Mouse (Mus musculus) ES-E14 (cell line): ENCODE measurements around the gene Hspe1. TPM values are rescaled to one million over a fixed set of nuclear protein-coding genes. Genes with fewer than 3 reads are reported as not detected.

Experiments
- DNase-seq: peaks from one replicate; pipeline ENCODE4 v3.0.0-alpha.2; 2013; ENCODE audit warnings: low read depth, low spot score
- H3K27ac ChIP-seq: 2 replicates; pipeline ENCODE4 v1.5.1; 2012; ENCODE audit warnings: low read depth, mild to moderate bottlenecking, low read length, moderate library complexity, mixed read lengths; ENCODE audit not compliant: poor library complexity, insufficient read depth, severe bottlenecking
- H3K36me3 ChIP-seq: 2 replicates; pipeline ENCODE4 v1.6.1; 2012; ENCODE audit warnings: mild to moderate bottlenecking, low read length, moderate library complexity, mixed read lengths; ENCODE audit not compliant: control insufficient read depth, poor library complexity, insufficient read depth, severe bottlenecking
- H3K4me1 ChIP-seq, 2 experiments: fragments of 150-350 bp in 1 of 2; sonication (generic) in 1 of 2; 2 replicates each; pipeline ENCODE4 v1.6.1; 2012; ENCODE audit warnings: low read length in 2 of 2, mild to moderate bottlenecking in 1 of 2, mixed read lengths in 1 of 2; ENCODE audit not compliant: control insufficient read depth in 2 of 2, insufficient read depth in 2 of 2, poor library complexity in 1 of 2
- H3K4me3 ChIP-seq, 2 experiments: fragments of 150-350 bp in 1 of 2; sonication (generic) in 1 of 2; 2 replicates each; pipeline ENCODE4 v1.5.1; 2012; ENCODE audit warnings: low read length in 2 of 2, low read depth in 1 of 2, mild to moderate bottlenecking in 1 of 2, mixed read lengths in 1 of 2; ENCODE audit not compliant: insufficient read depth in 1 of 2, poor library complexity in 1 of 2, severe bottlenecking in 1 of 2
- H3K9ac ChIP-seq: 2 replicates; pipeline ENCODE4 v1.6.1; 2012; ENCODE audit warnings: low read depth, mild to moderate bottlenecking, low read length, mixed read lengths; ENCODE audit not compliant: poor library complexity, insufficient read depth, severe bottlenecking
- H3K9me3 ChIP-seq: fragments of 150-350 bp; sonication (generic); 2 replicates; pipeline ENCODE4 v1.6.1; 2012; ENCODE audit warnings: low read depth, mild to moderate bottlenecking, low read length; ENCODE audit not compliant: control insufficient read depth, insufficient read depth
- CHD2 ChIP-seq: IDR thresholded peaks from 2 replicates; pipeline ENCODE4 v1.6.1; 2014; ENCODE audit warnings: mild to moderate bottlenecking, low read depth, low read length, inconsistent platforms
- HCFC1 ChIP-seq: IDR thresholded peaks from 2 replicates; pipeline ENCODE4 v1.6.1; 2012; ENCODE audit warnings: low read length, inconsistent platforms, borderline replicate concordance; ENCODE audit not compliant: insufficient read depth
- MAFK ChIP-seq: IDR thresholded peaks from 2 replicates; pipeline ENCODE4 v1.6.1; 2014; ENCODE audit warnings: mild to moderate bottlenecking, low read depth, low read length, inconsistent platforms; ENCODE audit not compliant: insufficient read depth
- ZC3H11A ChIP-seq: IDR thresholded peaks from 2 replicates; pipeline ENCODE4 v1.6.1; 2012; ENCODE audit warnings: low read depth, mild to moderate bottlenecking, inconsistent platforms, low read length, borderline replicate concordance
- ZNF384 ChIP-seq: IDR thresholded peaks from 2 replicates; pipeline ENCODE4 v1.6.1; 2012; ENCODE audit warnings: low read depth, low read length, inconsistent platforms
- in situ Hi-C, 2 experiments: fragments of 600-800 bp; cut with MboI; formaldehyde crosslinking; loops; one replicate each; pipeline ENCODE4 v1.15.1; 2025; ENCODE audit warnings: low sequenced_read_pairs in 2 of 2, inconsistent platforms in 1 of 2; ENCODE audit not compliant: unreplicated experiment in 2 of 2
- total RNA-seq: library from RNA; depleted of rRNA; stranded (reverse); fragments of 300-350 nt; gene quantifications from 2 replicates; pipeline ENCODE4 v1.2.3, GENCODE M21; 2012

Hspe1 gene
- total RNA-seq, 1 experiment: 697 TPM

DNA sequence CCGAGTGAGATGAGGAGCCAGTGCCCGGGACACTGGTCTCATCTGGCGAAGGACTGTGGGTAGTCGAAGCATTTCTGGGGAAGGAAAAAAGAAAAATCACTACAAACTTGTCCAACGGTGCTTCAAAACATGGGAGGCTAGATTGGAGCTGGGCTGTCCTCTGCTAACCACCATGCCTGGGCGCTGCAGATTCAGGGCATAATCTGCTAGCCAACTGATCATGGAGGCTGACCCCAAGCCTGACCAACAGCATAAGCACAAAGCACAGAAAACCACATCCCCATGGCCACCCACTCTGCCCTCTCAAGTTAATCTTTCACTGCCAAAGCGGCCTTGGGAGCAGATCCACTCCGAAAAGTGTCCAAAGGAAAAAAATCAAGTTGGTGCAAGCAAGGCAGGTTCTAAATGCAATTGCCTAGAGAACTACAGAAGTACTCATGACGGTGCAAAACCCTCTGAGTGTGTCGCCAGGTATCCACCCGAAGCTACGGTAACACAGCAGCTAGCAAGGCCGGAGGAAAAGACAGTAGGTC is 998 bp upstream of the Hspe1 start:
- H3K9me3 ChIP-seq: no peaks in the 10 kb centered on the region
- H3K9ac ChIP-seq: peak overlapping the region; percentile 99
- H3K27ac ChIP-seq: peak overlapping the region; percentile 96
- peak overlapping the region; percentile 96 to 99 for H3K4me3 ChIP-seq
- peaks cover 33% of the 10 kb centered on the region for H3K36me3 ChIP-seq
- H3K4me1 ChIP-seq: peaks cover 0 to 2% of the 10 kb centered on the region in 2 experiments; a peak in 2 of 4 replicates
- no peak for DNase-seq
- in situ Hi-C loops: no loop called here
- TF ChIP-seq CHD2: no peak
- no peak for TF ChIP-seq HCFC1
- no peak for TF ChIP-seq ZC3H11A

DNA sequence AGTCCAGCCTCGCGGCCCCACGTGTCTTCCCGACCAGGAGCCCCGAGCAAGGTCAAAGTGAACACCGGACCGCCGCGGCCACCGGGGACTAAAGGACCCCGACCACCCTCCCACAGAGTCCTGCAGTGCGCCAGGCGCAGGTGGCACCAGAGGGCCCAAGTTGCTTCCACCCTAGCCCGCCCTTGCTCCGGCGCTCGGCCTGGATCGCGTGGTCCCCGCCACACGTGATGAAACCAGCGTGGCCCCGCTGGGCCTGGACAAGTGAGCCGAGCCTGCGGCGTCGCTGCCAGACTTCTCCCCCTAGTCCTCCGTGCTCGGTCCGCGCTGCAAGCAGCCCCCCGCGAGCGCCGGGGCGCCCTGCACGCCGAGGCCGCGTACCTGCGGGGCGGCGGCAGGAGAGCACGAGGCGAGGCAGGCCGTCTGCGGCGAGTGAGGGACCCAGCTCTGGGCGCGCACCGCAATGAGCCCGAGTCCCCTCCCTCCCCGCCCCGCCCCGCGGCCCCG is 479 bp upstream of the Hspe1 start:
- peaks cover 30% of the 10 kb centered on the region for H3K36me3 ChIP-seq
- peak overlapping the region; percentile 96 for H3K27ac ChIP-seq
- H3K4me1 ChIP-seq: peaks cover 0 to 2% of the 10 kb centered on the region in 2 experiments; a peak in 2 of 4 replicates
- in situ Hi-C loops: no loop called here
- DNase-seq: no peak
- TF ChIP-seq ZNF384 (no peak), MAFK (no peak), ZC3H11A (no peak), CHD2 (no peak), HCFC1 (no peak)
- no peaks in the 10 kb centered on the region for H3K9me3 ChIP-seq
- peak overlapping the region; percentile 99 for H3K9ac ChIP-seq
- H3K4me3 ChIP-seq: peak overlapping the region; percentile 96 to 99

DNA sequence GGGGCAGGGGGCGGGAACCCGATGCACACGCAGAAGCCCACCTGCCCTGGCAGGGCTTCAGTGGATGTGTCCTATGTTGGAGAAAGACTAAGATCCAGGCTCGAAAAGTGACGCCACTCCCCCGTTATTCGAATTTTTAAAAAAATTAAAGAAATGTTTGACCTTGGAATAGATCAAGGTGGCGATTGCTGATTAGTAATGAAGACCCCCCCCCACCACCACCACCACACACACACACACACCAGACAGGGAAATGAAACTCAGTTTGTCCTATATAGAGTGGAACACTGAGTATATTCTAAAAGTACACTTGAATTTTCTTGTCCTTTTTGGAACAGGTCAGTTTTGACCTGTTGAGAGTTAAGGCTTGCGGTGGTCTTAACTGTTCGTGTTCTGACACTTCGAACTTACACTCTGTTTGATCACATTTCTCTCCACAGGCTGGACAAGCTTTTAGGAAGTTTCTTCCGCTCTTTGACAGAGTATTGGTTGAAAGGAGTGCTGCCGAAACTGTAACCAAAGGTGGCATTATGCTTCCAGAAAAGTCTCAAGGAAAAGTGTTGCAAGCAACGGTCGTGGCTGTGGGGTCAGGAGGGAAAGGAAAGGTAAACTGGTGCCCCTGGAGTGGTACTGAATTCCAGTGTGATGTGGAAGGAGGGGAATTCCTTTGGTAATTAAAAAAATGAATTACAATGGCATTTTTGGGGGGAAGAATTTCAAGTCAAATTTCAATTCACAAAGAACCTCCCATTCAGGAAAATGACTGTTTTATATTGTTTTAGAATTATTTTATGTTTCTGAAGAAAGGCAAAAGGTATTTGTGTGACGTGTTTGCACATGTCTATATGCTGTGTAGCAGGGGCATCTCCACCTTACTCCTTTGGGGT is 922 bp downstream of the Hspe1 start:
- Histone ChIP-seq H3K27ac (peak overlapping the region; percentile 96), H3K36me3 (peaks cover 22% of the 10 kb centered on the region), H3K4me3 (peak overlapping the region; percentile 96 to 99), H3K9ac (peak overlapping the region; percentile 99), H3K9me3 (no peaks in the 10 kb centered on the region), H3K4me1 (peaks cover 2% of the 10 kb centered on the region in 2 experiments; a peak in 2 of 4 replicates)
- in situ Hi-C loops: no loop called here
- no peak for TF ChIP-seq CHD2
- no peak for TF ChIP-seq ZNF384
- no peak for TF ChIP-seq ZC3H11A
- TF ChIP-seq MAFK: no peak
- no peak for TF ChIP-seq HCFC1
- DNase-seq: no peak

DNA sequence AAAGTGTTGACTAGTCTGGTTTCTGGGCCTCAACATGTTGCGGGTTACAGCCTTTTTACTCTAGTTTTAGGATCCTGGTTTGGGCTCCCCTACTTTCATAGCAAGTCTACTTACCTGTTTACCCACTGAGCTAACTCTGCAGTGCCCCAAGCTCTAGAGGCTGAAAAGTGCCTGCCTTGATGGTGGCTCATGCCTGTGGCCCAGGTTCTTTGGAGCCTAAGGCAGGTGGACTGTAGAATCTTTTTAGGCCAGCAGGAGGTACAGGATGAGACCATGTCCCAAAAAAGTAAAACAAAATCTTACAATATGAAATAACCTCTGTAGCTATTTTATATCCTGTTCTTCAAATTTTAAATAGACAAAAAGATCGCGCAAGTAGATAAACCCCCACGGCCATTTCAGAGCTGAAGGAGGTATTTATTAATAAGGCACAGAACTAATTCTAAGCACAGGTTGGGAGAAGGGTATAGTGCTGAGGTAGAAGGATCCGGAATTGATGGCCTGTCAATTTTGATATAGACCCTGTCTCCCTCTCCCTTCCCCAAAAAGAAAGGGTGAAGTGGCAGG is 1.6 kb downstream of the Hspe1 start:
- Histone ChIP-seq H3K4me3 (peak overlapping the region; percentile 96 to 99), H3K9ac (peak overlapping the region; percentile 61; the same call in 1 of the 2 replicates), H3K9me3 (no peaks in the 10 kb centered on the region), H3K27ac (peak overlapping the region; percentile 29; the same call in 1 of the 2 replicates), H3K4me1 (peaks cover 2% of the 10 kb centered on the region in 2 experiments; a peak in 2 of 4 replicates), H3K36me3 (peaks cover 17% of the 10 kb centered on the region)
- no peak for DNase-seq
- in situ Hi-C loops: no loop called here
- no peak for TF ChIP-seq HCFC1
- no peak for TF ChIP-seq ZC3H11A
- TF ChIP-seq MAFK: no peak
- no peak for TF ChIP-seq CHD2
